8 mouse cellular contexts compared by ENCODE assay signal in genomic region chr5:118424764-118425568, GRCm38 (mm10).
A peak's percentile ranks its signal among the peaks of the same experiment; 100 is the strongest.
DNase-seq lines count a peak whose midpoint lies in the region; ATAC-seq and TF ChIP-seq lines count a peak whose summit lies in the region.

No protein-coding gene starts in this region.

- peaks cover 33% of the 10 kb centered on the region for H3K4me1 ChIP-seq in forebrain, embryonic 10.5 days
- H3K4me1 ChIP-seq in forebrain, embryonic 13.5 days: peaks cover 28% of the 10 kb centered on the region
- peaks cover 13% of the 10 kb centered on the region for H3K4me1 ChIP-seq in forebrain, postnatal 0 days (ENCODE audit: insufficient read depth)
- peaks cover 37% of the 10 kb centered on the region for H3K4me1 ChIP-seq in limb, embryonic 13.5 days

- H3K9me3 ChIP-seq in forebrain, embryonic 10.5 days: no peaks in the 10 kb centered on the region
- no peaks in the 10 kb centered on the region for H3K9me3 ChIP-seq in forebrain, embryonic 13.5 days (replicated peaks)
- no peaks in the 10 kb centered on the region for H3K9me3 ChIP-seq in forebrain, postnatal 0 days (ENCODE audit: low read length)
- no peaks in the 10 kb centered on the region for H3K9me3 ChIP-seq in limb, embryonic 13.5 days

- whole genome bisulfite sequencing in forebrain, embryonic 10.5 days: 69% methylated on average over 9 of the region's 9 CpGs
- 32% methylated on average over 9 of the region's 9 CpGs for WGBS in forebrain, embryonic 13.5 days
- 27% methylated on average over 9 of the region's 9 CpGs for WGBS in forebrain, postnatal 0 days
- WGBS in limb, embryonic 13.5 days: 33% methylated on average over 9 of the region's 9 CpGs

- no peak for ATAC-seq in forebrain, embryonic 13.5 days
- ATAC-seq in forebrain, postnatal 0 days: no peak
- ATAC-seq in limb, embryonic 13.5 days (ENCODE audit: low FRiP score, low read depth): 0 out of 2 replicates have a peak, but pooled peaks have one; percentile 38

- H3K9ac ChIP-seq in forebrain, embryonic 13.5 days: no peak overlapping the region
- H3K9ac ChIP-seq in forebrain, postnatal 0 days: no peak overlapping the region
- no peak overlapping the region for H3K9ac ChIP-seq in limb, embryonic 13.5 days

- DNase-seq in forebrain, embryonic 10.5 days (ENCODE audit: extremely low spot score, low spot score): peak; percentile 40
- DNase-seq in adrenal gland, postnatal 10 days: peak; percentile 65
- peak; percentile 57 for DNase-seq in forebrain, postnatal 0 days
- DNase-seq in heart, postnatal 4 days: peak; percentile 80
- DNase-seq in right cerebral cortex, postnatal 4 days: peak; percentile 29
- no peak for DNase-seq in frontal cortex, postnatal 36 days (ENCODE audit: low spot score in 2 of 2)

- H3K27me3 ChIP-seq in forebrain, embryonic 10.5 days (ENCODE audit: poor library complexity, severe bottlenecking): peaks cover 27% of the 10 kb centered on the region
- no peaks in the 10 kb centered on the region for H3K27me3 ChIP-seq in forebrain, embryonic 13.5 days
- H3K27me3 ChIP-seq in forebrain, postnatal 0 days (ENCODE audit: insufficient read depth, low read length): no peaks in the 10 kb centered on the region
- H3K27me3 ChIP-seq in limb, embryonic 13.5 days: no peaks in the 10 kb centered on the region

- no peak overlapping the region for H3K4me2 ChIP-seq in forebrain, embryonic 13.5 days
- no peak overlapping the region for H3K4me2 ChIP-seq in forebrain, postnatal 0 days (ENCODE audit: low read depth)
- no peak overlapping the region for H3K4me2 ChIP-seq in limb, embryonic 13.5 days (replicated peaks)

- no peak overlapping the region for H3K4me3 ChIP-seq in forebrain, embryonic 10.5 days
- no peak overlapping the region for H3K4me3 ChIP-seq in forebrain, embryonic 13.5 days
- H3K4me3 ChIP-seq in forebrain, postnatal 0 days (ENCODE audit: low read depth, low read length): no peak overlapping the region
- H3K4me3 ChIP-seq in limb, embryonic 13.5 days: no peak overlapping the region

- TF ChIP-seq CTCF in forebrain, postnatal 0 days (IDR thresholded peaks at IDR 0.05; ENCODE audit: low read depth): no peak

- no peaks in the 10 kb centered on the region for H3K36me3 ChIP-seq in forebrain, embryonic 10.5 days (replicated peaks)
- H3K36me3 ChIP-seq in forebrain, embryonic 13.5 days (ENCODE audit: poor library complexity, severe bottlenecking): no peaks in the 10 kb centered on the region
- no peaks in the 10 kb centered on the region for H3K36me3 ChIP-seq in forebrain, postnatal 0 days (ENCODE audit: insufficient read depth)
- H3K36me3 ChIP-seq in limb, embryonic 13.5 days: no peaks in the 10 kb centered on the region

- H3K27ac ChIP-seq in forebrain, embryonic 10.5 days: peak overlapping the region; percentile 58
- no peak overlapping the region for H3K27ac ChIP-seq in forebrain, embryonic 13.5 days
- H3K27ac ChIP-seq in forebrain, postnatal 0 days (ENCODE audit: low read depth, low read length): no peak overlapping the region; the same call in 1 of the 2 replicates
- peak overlapping the region; percentile 76 for H3K27ac ChIP-seq in limb, embryonic 13.5 days

Comparison
In these comparisons a context has a peak if more than half of its experiments do, and no peak if none do; other contexts are left out.
1. H3K27ac ChIP-seq: peak in forebrain, embryonic 10.5 days (single experiment) and limb, embryonic 13.5 days (single experiment); none in forebrain, embryonic 13.5 days (single experiment) and forebrain, postnatal 0 days (single experiment).
2. DNase-seq: peak in forebrain, embryonic 10.5 days (single experiment), adrenal gland, postnatal 10 days (single experiment), forebrain, postnatal 0 days (single experiment), heart, postnatal 4 days (single experiment) and right cerebral cortex, postnatal 4 days (single experiment); none in frontal cortex, postnatal 36 days (0 of 2).